Mouse (Mus musculus) right cerebral cortex, postnatal 4 days (tissue): ENCODE data around the gene Ppp1r16b.

Experiments
- DNase-seq: peaks from one replicate; pipeline ENCODE4 v3.0.0-alpha.2; 2022

Ppp1r16b gene

DNA sequence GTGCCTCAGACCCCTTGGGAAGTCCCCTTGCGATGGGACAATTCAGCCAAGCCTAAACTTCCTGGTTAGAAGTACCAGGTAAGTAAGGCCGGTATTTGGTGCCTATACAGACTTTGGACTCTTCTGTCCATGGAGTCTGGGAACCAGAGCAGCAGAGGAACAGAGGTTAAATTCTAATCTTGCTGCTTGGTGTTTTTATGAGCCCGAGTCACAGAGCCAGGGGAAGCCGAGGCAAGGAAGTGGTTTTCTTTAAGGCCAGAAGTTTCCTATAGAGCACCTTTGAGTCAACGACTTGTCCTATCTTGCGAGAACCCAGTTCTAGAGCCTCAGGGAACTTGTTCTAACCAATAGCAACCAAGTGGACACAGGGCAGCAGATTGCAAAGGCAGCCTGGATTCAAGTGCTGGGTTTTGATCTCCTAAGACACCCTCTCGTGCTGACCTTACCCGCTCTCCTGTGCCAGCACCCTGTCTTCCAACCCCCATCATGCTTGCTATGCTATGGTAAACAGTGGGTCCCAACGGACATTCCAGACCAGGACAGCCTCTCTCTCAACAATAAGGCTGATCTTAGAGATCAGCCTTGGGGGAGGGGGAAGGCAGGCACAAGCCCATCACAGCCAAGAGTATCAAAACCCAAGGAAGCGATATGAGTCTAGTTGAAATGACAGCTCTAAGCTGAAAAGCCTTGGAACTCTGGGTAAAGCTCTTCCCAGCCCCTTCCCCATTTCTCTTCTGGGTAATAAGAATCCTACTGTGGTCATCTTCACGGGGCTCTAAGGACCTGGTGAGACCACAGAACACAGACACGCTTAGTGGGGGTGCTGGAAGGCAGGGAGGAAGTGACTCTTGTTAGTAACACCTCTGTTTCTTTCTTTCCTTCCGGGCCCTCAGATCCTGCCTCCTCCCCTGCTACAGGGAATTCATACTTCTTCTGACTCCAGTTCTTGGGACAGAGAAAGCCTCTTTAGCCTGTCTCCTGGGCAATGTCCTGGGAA is 4.3 kb downstream of the Ppp1r16b start:
- no peak for DNase-seq

GRCm38 (mm10) chr2:158670571-158670970 is 5.4 kb downstream of the Ppp1r16b start:
- no peak for DNase-seq

GRCm38 (mm10) chr2:158672829-158673228 is 7.6 kb downstream of the Ppp1r16b start:
- no peak for DNase-seq

DNA sequence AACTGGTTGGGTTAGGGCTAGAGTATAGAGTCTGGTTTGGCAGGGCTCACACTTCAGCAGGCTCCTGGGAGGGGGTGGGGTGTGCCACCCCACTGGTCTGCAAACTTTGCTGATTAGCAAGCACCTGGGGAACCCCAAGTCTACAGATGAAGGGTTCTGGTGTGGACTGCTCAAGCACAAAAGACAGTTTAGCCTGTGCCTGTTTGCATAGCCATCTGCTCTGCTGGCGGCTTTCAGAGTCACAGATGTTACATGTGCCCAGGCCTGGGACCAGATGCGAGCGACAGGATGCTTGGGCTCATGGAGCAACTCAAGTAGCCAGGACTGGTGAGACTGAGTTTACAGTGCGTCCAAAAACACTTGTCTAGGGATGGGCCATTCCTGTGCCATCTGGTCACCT is 8.3 kb downstream of the Ppp1r16b start:
- no peak for DNase-seq

DNA sequence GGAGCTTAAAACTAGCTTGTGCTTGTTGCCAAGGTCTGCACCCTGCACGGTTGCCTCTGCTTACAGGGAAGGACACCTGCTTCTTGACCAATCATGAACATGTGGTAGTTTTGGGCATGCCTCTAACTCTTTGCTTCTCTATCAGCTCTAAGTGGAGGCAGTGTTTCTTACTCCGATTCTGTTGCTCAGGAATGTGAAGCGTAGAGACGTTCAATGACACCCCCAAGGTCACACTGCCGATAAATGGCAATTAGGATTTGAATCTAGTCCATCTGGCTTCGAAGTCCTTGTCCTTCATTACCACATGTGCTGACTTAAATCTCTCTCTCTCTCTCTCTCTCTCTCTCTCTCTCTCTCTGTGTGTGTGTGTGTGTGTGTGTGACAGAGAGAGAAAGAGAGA is 8.9 kb downstream of the Ppp1r16b start:
- DNase-seq, result no peak

GRCm38 (mm10) chr2:158674759-158675158 is 9.6 kb downstream of the Ppp1r16b start:
- no peak for DNase-seq

DNA sequence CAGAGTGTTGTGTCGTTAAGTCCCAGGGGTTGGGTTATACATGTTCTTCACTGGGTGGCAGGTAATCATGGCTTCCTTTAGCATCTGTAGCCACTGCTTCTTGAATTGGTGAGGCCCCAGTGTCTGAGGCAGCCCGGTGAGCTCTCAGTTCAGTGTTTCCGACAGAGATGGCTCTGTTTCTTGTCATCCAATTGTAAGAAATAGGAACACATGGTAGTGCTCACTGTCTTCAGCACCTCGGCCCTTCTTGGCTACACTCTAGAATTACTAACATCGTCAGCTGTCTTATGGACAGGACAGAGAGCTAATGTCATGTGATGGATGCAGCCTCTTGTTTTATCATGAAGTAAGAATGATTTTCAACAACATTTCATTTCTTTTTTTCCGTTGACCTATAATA is 10.0 kb downstream of the Ppp1r16b start:
- DNase-seq, result no peak

- DNase-seq, result no peak
These were observed 10.8 kb downstream of the Ppp1r16b start for GRCm38 (mm10) chr2:158675907-158676533.

GRCm38 (mm10) chr2:158677946-158678345 is 12.7 kb downstream of the Ppp1r16b start:
- no peak for DNase-seq

DNA sequence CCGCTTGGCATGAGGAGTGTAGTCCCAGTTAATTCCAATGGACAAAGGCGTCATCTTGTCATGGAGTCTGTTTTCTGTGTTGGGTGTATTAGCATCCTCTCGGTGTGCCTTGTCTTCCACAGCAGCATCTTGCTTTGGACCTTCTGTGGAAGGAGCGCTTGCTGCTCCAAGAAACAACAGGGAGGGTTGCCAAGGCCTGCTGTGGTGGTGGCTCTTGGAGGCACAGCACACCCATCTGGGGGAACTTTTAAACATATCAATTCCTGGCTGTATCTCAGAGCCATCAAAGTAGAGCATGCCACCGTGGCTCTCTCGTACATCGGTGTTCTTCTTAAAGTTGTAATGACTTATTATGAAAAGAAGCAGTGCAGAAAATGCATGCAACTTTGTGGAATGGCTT is 13.9 kb downstream of the Ppp1r16b start:
- DNase-seq, result no peak

GRCm38 (mm10) chr2:158680357-158680889 is 15.2 kb downstream of the Ppp1r16b start:
- no peak for DNase-seq

DNA sequence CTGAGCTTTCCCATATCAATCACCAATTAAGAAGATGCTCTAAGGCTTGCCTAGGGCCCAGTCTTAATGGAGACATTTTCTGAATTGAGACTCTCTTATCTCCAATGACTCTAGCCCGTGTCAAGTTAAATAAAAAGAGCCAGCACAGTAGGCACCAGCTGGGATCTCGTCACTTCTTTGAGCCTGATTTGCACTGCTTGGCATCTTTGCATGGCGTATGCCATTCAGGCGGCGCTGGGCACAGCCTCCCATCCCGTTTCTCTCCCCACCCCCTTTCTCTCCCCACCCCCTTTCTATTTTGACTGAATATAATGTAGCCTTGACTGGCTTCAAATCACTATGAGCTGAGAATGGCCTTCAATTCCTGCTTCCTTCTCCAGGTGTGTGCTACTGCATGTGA is 16.5 kb downstream of the Ppp1r16b start:
- no peak for DNase-seq

DNA sequence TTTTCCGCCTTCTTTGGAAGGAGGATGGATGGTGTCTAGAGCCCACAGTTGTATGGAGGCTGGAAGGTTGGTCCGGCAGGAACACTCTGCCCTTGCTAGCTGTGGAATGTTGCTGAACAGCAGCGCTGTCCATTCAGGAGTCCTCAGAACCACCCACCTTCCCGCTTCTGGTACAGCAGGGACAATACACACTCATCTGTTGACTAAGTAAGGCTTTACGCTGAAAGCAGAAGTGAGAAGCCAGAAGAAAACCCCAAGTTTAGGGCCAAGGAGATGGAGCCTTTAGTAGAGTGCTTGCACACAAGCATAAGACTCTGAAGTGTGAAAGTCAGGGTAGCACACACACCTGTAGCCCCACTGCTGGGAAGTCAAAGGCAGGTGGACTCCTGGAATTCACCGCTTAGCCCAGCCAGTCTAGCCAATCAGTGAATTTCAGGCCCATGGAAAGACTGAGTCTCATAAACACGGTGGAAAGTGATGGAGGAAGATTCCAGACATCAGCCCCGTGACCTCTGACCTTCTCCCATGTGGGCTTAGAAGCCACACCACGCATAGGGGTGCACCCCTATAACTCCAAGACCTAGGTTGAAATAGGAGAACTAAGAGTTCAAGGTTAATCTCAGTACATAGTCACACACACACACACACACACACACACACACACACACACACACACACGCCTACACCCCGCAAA is 17.3 kb downstream of the Ppp1r16b start:
- no peak for DNase-seq

GRCm38 (mm10) chr2:158683038-158683413 is 17.8 kb downstream of the Ppp1r16b start:
- no peak for DNase-seq

DNA sequence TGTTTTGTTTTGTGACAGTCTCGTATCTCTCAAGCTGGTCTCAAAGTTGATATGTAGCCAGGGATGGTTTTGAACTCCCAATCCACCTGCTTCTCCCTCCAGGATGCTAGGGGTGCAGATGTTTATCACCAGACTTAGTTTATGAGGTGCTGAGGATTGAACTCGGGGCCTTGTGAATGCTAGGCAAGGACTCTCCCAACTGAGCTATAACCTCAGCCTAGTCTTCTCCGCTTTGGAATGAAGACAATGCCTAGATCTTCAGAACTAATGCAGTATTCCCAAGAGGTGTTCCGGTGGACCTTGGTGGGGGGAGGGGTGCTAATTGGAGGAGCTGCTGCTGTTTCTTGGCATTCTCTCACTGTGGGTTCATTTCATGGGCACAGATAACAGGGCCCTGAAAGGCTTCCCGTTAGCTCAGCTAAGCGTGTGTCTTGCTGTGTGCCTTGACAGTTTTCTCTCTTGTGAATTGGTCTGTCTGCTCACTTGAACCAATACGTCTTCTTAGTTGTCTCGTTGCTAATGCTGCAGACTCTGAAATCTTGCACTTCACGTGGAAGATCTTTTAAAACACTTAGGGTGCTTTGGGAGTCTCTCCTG is 19.1 kb downstream of the Ppp1r16b start:
- no peak for DNase-seq

- DNase-seq, result no peak
These were observed 19.7 kb downstream of the Ppp1r16b start for GRCm38 (mm10) chr2:158684910-158685309.

GRCm38 (mm10) chr2:158686394-158686793 is 21.2 kb downstream of the Ppp1r16b start:
- no peak for DNase-seq

DNA sequence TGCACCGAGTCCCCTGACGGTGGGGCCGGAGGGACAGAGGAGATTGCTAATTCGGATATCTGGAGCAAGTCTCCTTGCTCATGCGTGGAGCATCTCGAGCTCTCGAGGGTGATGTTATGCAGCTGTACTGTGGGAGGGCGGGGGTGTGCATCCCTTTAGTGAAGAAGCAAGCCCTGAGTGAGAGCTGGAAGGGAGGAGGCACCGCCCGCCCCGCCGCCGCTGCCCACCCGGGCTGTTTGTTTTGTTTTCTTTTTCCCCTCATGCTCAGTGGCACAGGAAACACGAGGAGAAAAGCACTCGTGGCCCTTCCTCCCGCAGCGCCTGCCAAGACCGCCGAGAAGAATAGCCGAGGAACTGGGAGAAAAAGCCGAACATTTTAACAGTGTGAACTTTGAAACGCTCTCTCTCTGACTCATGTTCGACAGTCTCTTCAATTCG is 22.6 kb downstream of the Ppp1r16b start:
- peak; percentile 33 for DNase-seq

GRCm38 (mm10) chr2:158689060-158689459 is 23.9 kb downstream of the Ppp1r16b start:
- no peak for DNase-seq

DNA sequence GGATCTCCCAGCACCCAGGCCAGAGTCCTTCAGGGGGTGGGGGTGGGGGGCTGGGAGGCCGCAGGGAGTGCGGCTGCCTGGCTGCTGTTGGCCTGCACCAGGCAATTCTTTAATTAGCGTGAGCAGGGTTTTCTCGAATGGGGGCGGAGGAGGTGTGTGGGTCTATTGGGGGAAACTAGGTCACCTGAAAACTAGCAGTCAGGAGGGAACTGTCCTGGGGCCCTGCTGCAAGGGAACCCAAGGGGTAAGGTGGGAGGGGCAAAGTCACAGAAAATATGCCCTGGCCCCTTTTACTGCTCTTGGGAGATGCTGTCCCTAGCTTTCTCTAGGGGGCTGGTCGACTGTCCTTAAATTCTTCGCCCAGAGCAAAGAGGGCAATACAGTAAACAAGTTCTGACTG is 24.4 kb downstream of the Ppp1r16b start:
- no peak for DNase-seq

DNA sequence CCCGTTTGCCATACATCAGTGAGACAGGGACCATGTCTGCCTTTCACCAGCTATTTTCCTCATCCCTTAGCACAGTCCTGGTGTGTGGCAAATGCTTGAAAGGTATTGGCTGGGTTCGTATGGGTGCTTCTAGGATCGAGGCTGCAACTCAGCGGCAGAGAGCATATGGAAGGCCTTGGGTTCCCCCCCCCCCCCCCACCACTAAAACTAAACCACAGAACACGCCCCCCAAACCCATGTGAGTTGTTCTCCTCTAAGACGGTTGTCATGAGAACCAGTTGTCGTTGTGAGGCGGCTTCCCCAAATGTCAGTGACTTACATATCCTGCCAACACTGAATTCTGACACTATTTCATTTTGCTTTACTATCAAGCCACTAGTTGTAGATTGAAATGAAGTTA is 24.9 kb downstream of the Ppp1r16b start:
- no peak for DNase-seq

DNA sequence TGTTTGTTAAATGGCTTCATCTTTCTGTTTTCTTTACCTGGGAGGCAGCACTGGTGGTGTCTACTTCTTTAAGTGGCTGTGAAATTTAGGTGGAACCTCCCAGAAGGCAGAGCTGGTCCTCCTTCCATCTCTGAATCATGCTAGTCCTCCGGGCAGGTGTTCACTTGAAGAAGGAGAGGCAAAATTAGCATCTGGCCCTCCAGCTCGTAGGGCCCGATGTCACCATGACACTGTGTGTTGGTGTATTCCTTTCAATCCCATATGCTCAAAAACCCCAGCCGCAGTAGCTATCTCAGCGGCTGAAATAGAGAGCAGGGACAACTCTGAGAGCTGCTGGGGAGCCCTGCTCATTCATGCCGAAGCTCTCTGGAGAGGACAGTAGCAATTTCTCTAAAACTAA is 27.0 kb downstream of the Ppp1r16b start:
- no peak for DNase-seq

DNA sequence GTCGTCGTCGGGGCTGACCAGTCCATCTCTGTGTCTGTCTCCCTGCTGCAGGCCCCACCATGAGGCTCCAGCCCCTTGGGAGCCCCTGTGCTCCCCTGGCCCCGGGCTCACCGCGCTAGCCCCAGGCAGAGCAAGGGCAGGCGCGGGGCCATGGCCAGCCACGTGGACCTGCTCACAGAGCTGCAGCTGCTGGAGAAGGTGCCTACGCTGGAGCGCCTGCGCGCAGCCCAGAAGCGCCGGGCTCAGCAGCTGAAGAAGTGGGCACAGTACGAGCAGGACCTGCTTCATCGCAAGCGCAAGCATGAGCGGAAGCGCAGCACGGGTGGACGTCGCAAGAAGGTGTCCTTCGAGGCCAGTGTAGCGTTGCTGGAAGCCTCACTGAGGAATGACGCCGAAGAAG is 30.6 kb downstream of the Ppp1r16b start:
- no peak for DNase-seq
